ENCODE assay signal across 11 mouse cellular contexts in the genomic region with DNA sequence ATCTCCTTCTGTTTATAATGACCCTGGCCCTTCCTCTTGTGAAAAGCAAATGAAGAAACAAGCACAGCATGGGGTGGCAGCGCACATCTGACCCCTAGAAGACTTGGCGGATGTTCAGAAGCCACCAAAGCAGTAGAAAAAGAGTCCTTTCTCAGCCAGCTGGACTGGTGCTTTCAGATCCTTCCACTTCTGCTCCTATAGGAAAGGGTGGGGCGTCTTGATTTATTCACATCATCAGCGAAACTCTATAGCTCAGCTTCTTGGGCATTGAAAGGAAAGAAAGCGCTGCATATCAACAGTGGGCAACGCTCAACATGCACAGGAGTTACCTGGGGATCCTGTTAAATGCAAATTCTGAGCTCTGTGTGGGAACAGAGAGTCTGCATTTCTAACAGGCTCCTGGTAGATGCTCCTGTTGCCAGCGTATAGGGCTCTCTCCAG.
DNase-seq lines count a peak whose midpoint lies in the region; ATAC-seq lines count a peak whose summit lies in the region.
"Had no signal": no experiment of that assay in that cellular context is flagged by ENCODE, and none has a peak within 500 bp of the region (broad histone marks: within the 10 kb centered on the region; RNA-seq: fewer than 3 reads in every experiment).

No protein-coding gene starts in this region.

- no peaks in the 10 kb centered on the region for H3K36me3 ChIP-seq in hindbrain, embryonic 11.5 days (ENCODE audit: control insufficient read depth, insufficient read depth, low read length)
- no peaks in the 10 kb centered on the region for H3K36me3 ChIP-seq in midbrain, embryonic 15.5 days (replicated peaks)
- H3K36me3 ChIP-seq: liver, embryonic 13.5 days had no signal

- no peaks in the 10 kb centered on the region for H3K9me3 ChIP-seq in hindbrain, embryonic 11.5 days (ENCODE audit: control insufficient read depth, low read length)
- H3K9me3 ChIP-seq in midbrain, embryonic 15.5 days = no peaks in the 10 kb centered on the region
- H3K9me3 ChIP-seq: liver, embryonic 13.5 days had no signal

- H3K4me1 ChIP-seq in hindbrain, embryonic 11.5 days (replicated peaks; ENCODE audit: control insufficient read depth, insufficient read depth, low read length) = no peaks in the 10 kb centered on the region
- H3K4me1 ChIP-seq in midbrain, embryonic 15.5 days = peaks cover 4% of the 10 kb centered on the region; the same call in 1 of the 2 replicates
- H3K4me1 ChIP-seq: liver, embryonic 13.5 days had no signal

- no peaks in the 10 kb centered on the region for H3K27me3 ChIP-seq in hindbrain, embryonic 11.5 days (ENCODE audit: control insufficient read depth, insufficient read depth, low read length)
- H3K27me3 ChIP-seq in midbrain, embryonic 15.5 days (replicated peaks) = no peaks in the 10 kb centered on the region
- H3K27me3 ChIP-seq: liver, embryonic 13.5 days had no signal

- H3K27ac ChIP-seq in hindbrain, embryonic 11.5 days (ENCODE audit: low read depth, low read length) = no peak overlapping the region
- no peak overlapping the region for H3K27ac ChIP-seq in midbrain, embryonic 15.5 days
- H3K27ac ChIP-seq: liver, embryonic 13.5 days had no signal

- no peak overlapping the region for H3K4me3 ChIP-seq in hindbrain, embryonic 11.5 days (ENCODE audit: low read depth, low read length)
- no peak overlapping the region for H3K4me3 ChIP-seq in midbrain, embryonic 15.5 days
- H3K4me3 ChIP-seq: liver, embryonic 13.5 days had no signal

- no peak overlapping the region for H3K4me2 ChIP-seq in hindbrain, embryonic 11.5 days (replicated peaks; ENCODE audit: low read depth, low read length)
- H3K4me2 ChIP-seq in midbrain, embryonic 15.5 days = peak overlapping the region; percentile 41
- H3K4me2 ChIP-seq: liver, embryonic 13.5 days had no signal

- peak; percentile 67 to 73 for DNase-seq in cerebellum, postnatal 10 days
- DNase-seq in cerebellum, adult 11 months = no peak
- DNase-seq in R1 (ENCODE audit: low read depth, low spot score) = peak; percentile 94
- peak; percentile 20 for DNase-seq in hindbrain, embryonic 11.5 days (ENCODE audit: low spot score)
- no peak for DNase-seq in B cell, adult 2 months
- DNase-seq in gastrocnemius, postnatal 4 days (ENCODE audit: low spot score in 2 of 2) = no peak
- DNase-seq: cerebellum, postnatal 36 days; gastrocnemius, postnatal 10 days; liver, embryonic 13.5 days had no signal

- H3K9ac ChIP-seq in hindbrain, embryonic 11.5 days (ENCODE audit: low read depth, low read length) = no peak overlapping the region
- no peak overlapping the region for H3K9ac ChIP-seq in midbrain, embryonic 15.5 days
- H3K9ac ChIP-seq: liver, embryonic 13.5 days had no signal

- 0 out of 2 replicates have a peak, but pooled peaks have one; percentile 28 for ATAC-seq in hindbrain, embryonic 11.5 days (ENCODE audit: low FRiP score)
- ATAC-seq in midbrain, embryonic 15.5 days (replicated peaks) = peak; percentile 63; the same call in 1 of the 2 replicates
- no peak for ATAC-seq in inflammation-experienced regulatory T-cells, adult 6 months

- WGBS in hindbrain, embryonic 11.5 days = 9% methylated on average over 7 of the region's 7 CpGs
- 15% methylated on average over 7 of the region's 7 CpGs for WGBS in midbrain, embryonic 15.5 days

Comparison
In these comparisons a context has a peak if more than half of its experiments do, and no peak if none do; other contexts are left out.
1. DNase-seq: peak in cerebellum, postnatal 10 days (2 of 2), R1 (single experiment) and hindbrain, embryonic 11.5 days (single experiment); none in cerebellum, adult 11 months (single experiment), B cell, adult 2 months (0 of 2) and gastrocnemius, postnatal 4 days (0 of 2).